Mouse (Mus musculus) testis, adult 2 months (tissue): ENCODE results near the gene Slc25a42.

Experiments
- CTCF ChIP-seq: fragments of 200-500 bp; IDR thresholded peaks from 2 replicates; pipeline ENCODE4 v1.5.1; 2012; ENCODE audit warnings: low read depth, mild to moderate bottlenecking, inconsistent platforms, low read length, moderate library complexity; ENCODE audit not compliant: control insufficient read depth, insufficient read depth, insufficient replicate concordance
- POLR2A ChIP-seq: fragments of 200-500 bp; IDR thresholded peaks from 2 replicates; pipeline ENCODE4 v1.6.1; 2012; ENCODE audit warnings: low read depth, mild to moderate bottlenecking, inconsistent platforms, low read length, moderate library complexity; ENCODE audit not compliant: control insufficient read depth

DNA sequence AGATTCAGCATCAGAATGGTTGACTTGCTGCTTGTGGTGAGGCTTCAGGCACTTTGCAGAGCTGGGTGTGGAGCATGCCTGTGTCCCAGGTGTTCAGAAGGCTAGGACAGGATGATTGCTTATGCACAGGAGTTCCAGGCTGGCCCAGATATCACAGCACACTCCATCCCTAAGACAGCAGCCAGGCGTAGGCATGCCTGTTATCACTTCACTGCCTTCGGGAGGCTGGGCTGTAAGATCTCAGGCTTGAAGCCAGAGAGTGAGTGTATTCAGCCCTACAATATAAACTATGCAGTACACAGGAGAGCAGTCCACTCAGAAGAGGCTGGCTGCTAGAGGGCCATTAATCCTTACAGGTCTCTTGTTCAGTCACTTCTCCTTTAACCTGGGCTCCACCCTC lies 46.9 kb upstream of the Slc25a42 start:
- TF ChIP-seq POLR2A (no peak), CTCF (no peak)
